Mouse (Mus musculus): Measurements from ENCODE around the gene Ywhah. TPM values are rescaled to one million over a fixed set of nuclear protein-coding genes. Genes with fewer than 3 reads are reported as not detected.

The Ywhah gene
- total and polyA plus RNA-seq, 3 experiments: 63.3 to 320 (median 188) TPM

DNA sequence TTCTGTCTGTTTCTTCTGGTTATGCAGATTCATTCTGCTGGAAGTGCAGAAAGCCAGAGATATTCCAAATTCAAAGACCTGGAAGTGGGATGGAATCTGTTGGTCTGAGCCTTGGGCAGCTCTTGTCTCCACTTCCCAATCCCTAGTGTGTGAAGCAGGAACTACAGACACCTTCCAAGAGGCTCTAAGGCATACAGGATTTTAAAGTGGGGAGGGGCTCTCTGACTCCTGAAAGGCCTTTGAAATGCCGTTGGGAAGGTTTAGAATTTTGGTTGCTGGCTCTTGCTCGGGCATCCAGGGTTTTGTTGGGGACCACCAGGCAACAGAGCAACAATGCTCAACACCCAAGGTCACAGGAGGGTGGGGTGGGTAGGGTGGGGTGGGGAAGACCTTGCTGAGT lies 9.3 kb upstream of the Ywhah start:
- no peak for DNase-seq (ENCODE audit: extremely low read depth)
- TF ChIP-seq RAD21 (IDR thresholded peaks at IDR 0.05; ENCODE audit: low read depth, low read length): no peak
- TF ChIP-seq SIN3A (IDR thresholded peaks at IDR 0.05; ENCODE audit: low read length): no peak
- no peak for TF ChIP-seq MXI1 (IDR thresholded peaks at IDR 0.05; ENCODE audit: low read depth, low read length)
- TF ChIP-seq MAZ (IDR thresholded peaks at IDR 0.05; ENCODE audit: low read depth, low read length): no peak
- TF ChIP-seq CHD1 (IDR thresholded peaks at IDR 0.05; ENCODE audit: low read depth, low read length): no peak
- no peak for TF ChIP-seq EP300 (IDR thresholded peaks at IDR 0.05; ENCODE audit: low read length)
- no peak for TF ChIP-seq ZMIZ1 (IDR thresholded peaks at IDR 0.05; ENCODE audit: low read depth, low read length)
- TF ChIP-seq JUND (conservative IDR thresholded peaks at IDR 0.05; ENCODE audit: low read depth, low read length): no peak
- TF ChIP-seq RCOR1 (conservative IDR thresholded peaks at IDR 0.05; ENCODE audit: low read depth, low read length): no peak
- no peak for TF ChIP-seq MAFK (IDR thresholded peaks at IDR 0.05; ENCODE audit: insufficient replicate concordance, low read length)
- no peak for TF ChIP-seq ETS1 (conservative IDR thresholded peaks at IDR 0.05; ENCODE audit: low read depth, low read length)
- H3K27ac ChIP-seq (ENCODE audit: insufficient read depth, low read depth): no peak overlapping the region
- H3K9me3 ChIP-seq (replicated peaks; ENCODE audit: low read length): no peaks in the 10 kb centered on the region
- in situ Hi-C loops (cut with MboI; ENCODE audit: low pct_ligation_motif_present, low pct_unique_long_range_greater_than_20kb, low sequenced_read_pairs) (no loop called here), dilution Hi-C loops (cut with MboI; ENCODE audit: extremely low pct_ligation_motif_present, extremely low pct_unique_long_range_greater_than_20kb, low sequenced_read_pairs) (no loop called here)
- H3K79me2 ChIP-seq (replicated peaks; ENCODE audit: control insufficient read depth, extremely low read depth, insufficient read depth, poor library complexity, severe bottlenecking): no peaks in the 10 kb centered on the region
- H3K4me2 ChIP-seq (ENCODE audit: insufficient read depth, low read depth, poor library complexity, severe bottlenecking): no peak overlapping the region
- peaks cover 12% of the 10 kb centered on the region for H3K27me3 ChIP-seq (replicated peaks)
- H3K36me3 ChIP-seq (replicated peaks in 1 of 2; ENCODE audit: control insufficient read depth in 1 of 2, insufficient read depth in 1 of 2, low read length in 1 of 2): no peaks in the 10 kb centered on the region
- H3K4me1 ChIP-seq (ENCODE audit: control insufficient read depth in 1 of 2, insufficient read depth in 2 of 2): peaks cover 0 to 9% of the 10 kb centered on the region in 2 experiments; a peak in 2 of 4 replicates
- H3K4me3 ChIP-seq (replicated peaks in 1 of 3; ENCODE audit: low read depth in 2 of 3, low read length in 2 of 3, poor library complexity in 1 of 3): no peak overlapping the region
- no peak overlapping the region for H3K9ac ChIP-seq (ENCODE audit: insufficient read depth, low read depth)

DNA sequence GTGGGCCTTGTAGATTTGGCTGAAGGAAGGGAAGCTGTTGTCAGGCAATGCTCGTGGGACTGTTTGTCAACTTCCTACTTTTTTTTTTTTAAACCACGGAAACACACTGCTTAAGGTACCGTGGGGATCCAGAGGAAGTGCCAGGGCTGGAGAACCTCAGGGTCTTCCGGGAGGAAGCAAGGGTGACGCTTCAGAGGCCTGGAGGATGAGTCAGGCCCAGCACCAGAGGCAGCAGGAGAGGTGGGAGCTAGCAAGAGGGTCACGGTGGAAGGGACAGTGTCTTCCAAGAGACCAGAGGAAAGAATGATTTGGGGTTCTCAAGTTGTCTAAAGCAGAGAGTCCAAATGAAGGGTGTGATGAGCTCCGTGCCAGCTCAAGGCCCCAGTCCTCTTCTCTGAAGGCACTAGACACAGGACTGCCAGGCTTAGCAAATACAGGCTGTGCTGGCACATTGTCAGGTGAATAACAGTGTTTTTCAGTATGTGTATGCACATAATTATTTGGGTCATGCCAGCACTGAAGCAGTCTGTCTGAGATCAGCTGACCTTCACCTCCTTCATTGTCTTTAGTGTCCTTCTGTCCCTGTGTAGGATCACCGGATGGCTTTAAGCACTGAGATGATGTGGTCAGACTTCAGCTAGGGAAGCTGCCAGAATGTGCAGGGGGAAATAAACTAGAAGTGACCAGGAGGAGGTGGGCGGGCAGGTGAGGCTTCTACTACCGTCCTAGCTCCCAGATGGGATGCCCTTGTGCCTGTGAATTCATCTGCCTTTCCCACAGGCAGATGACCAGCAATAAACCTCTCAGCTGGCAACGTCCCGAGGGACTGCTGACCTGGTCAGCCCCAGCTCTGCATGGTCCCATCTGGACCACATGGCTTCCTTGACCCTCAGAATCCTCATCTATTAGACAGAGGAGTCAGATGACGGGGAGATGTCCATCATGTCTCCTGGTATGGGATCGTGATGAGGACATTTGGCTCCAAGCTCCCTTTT lies 8.5 kb upstream of the Ywhah start:
- no peaks in the 10 kb centered on the region for H3K79me2 ChIP-seq (replicated peaks; ENCODE audit: control insufficient read depth, extremely low read depth, insufficient read depth, poor library complexity, severe bottlenecking)
- H3K9ac ChIP-seq (ENCODE audit: insufficient read depth, low read depth): no peak overlapping the region
- peaks cover 0 to 8% of the 10 kb centered on the region in 2 experiments; a peak in 2 of 4 replicates for H3K4me1 ChIP-seq (ENCODE audit: control insufficient read depth in 1 of 2, insufficient read depth in 2 of 2)
- no peak overlapping the region for H3K27ac ChIP-seq (ENCODE audit: insufficient read depth, low read depth)
- dilution Hi-C loops (cut with MboI; ENCODE audit: extremely low pct_ligation_motif_present, extremely low pct_unique_long_range_greater_than_20kb, low sequenced_read_pairs): no loop called here
- H3K9me3 ChIP-seq (replicated peaks; ENCODE audit: low read length): no peaks in the 10 kb centered on the region
- H3K36me3 ChIP-seq (replicated peaks in 1 of 2; ENCODE audit: control insufficient read depth in 1 of 2, insufficient read depth in 1 of 2, low read length in 1 of 2): no peaks in the 10 kb centered on the region
- TF ChIP-seq MAZ (IDR thresholded peaks at IDR 0.05; ENCODE audit: low read depth, low read length): no peak
- no peak for TF ChIP-seq MAFK (IDR thresholded peaks at IDR 0.05; ENCODE audit: insufficient replicate concordance, low read length)
- TF ChIP-seq CHD2 (IDR thresholded peaks at IDR 0.05; ENCODE audit: low read length): no peak
- TF ChIP-seq KAT2A (IDR thresholded peaks at IDR 0.05; ENCODE audit: insufficient replicate concordance, low read length): no peak
- no peak for TF ChIP-seq TCF12 (IDR thresholded peaks at IDR 0.05; ENCODE audit: low read depth, low read length)
- no peak for TF ChIP-seq MYC (IDR thresholded peaks at IDR 0.05; ENCODE audit: low read depth, low read length)
- no peak for TF ChIP-seq SIN3A (IDR thresholded peaks at IDR 0.05; ENCODE audit: low read length)
- TF ChIP-seq RAD21 (IDR thresholded peaks at IDR 0.05; ENCODE audit: low read depth, low read length): no peak
- no peak for TF ChIP-seq ZNF384 (IDR thresholded peaks at IDR 0.05; ENCODE audit: low read depth, low read length)
- TF ChIP-seq USF2 (conservative IDR thresholded peaks at IDR 0.05; ENCODE audit: low read depth, low read length): no peak
- no peak for TF ChIP-seq ZMIZ1 (IDR thresholded peaks at IDR 0.05; ENCODE audit: low read depth, low read length)
- no peak for TF ChIP-seq BHLHE40 (IDR thresholded peaks at IDR 0.05; ENCODE audit: low read depth, low read length)
- TF ChIP-seq JUN (IDR thresholded peaks at IDR 0.05; ENCODE audit: insufficient read depth, low read depth, low read length): no peak
- H3K4me3 ChIP-seq (replicated peaks in 1 of 3; ENCODE audit: low read depth in 2 of 3, low read length in 2 of 3, poor library complexity in 1 of 3): no peak overlapping the region
- H3K4me2 ChIP-seq (ENCODE audit: insufficient read depth, low read depth, poor library complexity, severe bottlenecking): no peak overlapping the region
- H3K27me3 ChIP-seq (replicated peaks): peaks cover 12% of the 10 kb centered on the region
- in situ Hi-C loops (cut with MboI; ENCODE audit: low pct_ligation_motif_present, low pct_unique_long_range_greater_than_20kb, low sequenced_read_pairs): no loop called here
- DNase-seq (ENCODE audit: extremely low read depth): no peak

Measured in CH12.LX (cell line).